Comparison of ENCODE assay signal across 36 mouse cellular contexts in the genomic region with DNA sequence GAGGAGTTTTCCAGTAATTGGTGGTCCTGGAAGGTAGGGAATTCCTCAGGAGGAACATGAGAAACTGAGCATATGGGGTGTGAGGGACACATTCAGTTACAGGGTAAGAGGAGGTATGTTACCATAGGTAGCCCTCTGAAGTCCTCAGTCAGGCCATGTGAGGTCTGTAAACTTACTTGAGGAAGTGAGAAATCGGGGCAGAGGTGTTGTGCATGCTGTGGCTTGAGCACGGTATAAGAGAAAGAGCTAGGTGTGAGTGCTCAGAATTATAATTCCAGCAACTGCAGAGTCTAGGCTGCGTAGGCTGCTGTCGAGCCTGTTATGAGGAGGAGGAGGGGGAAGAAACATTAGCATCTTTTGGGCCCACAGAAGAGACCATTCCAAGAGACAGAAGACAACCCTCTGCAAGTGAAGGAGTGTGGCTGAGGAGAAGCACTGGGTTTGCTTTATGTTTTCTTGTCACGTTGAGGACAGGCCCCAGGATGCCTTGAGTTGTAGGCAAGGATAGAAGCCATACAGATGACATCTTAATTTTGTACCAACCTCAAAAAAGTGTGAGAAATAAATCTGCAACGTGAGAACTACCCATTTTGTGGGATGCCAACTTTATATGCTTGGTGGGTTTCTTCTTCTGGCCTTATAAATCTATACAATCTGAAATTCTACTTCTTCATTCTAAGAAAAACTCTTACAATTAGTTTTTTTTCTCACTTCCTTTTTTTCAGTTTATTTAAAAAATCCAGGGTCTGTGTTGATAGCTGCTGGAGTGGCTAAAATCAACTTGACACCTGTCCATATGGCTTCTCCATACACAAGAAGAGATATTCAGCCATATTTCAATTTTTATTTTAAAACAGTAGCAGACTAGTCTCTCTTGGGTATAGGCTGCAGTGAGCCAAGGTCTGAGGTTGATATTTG. TPM values are rescaled to one million over a fixed set of nuclear protein-coding genes. Genes with fewer than 3 reads are reported as not detected.
A peak's percentile ranks its signal among the peaks of the same experiment; 100 is the strongest.
DNase-seq lines count a peak whose midpoint lies in the region; ATAC-seq and TF ChIP-seq lines count a peak whose summit lies in the region.
"Had no signal": no experiment of that assay in that cellular context is flagged by ENCODE, and none has a peak within 500 bp of the region (broad histone marks: within the 10 kb centered on the region; RNA-seq: fewer than 3 reads in every experiment).

No protein-coding gene starts in this region.

- peak; percentile 34 for ATAC-seq in granulocyte monocyte progenitor cell, adult 5-6 weeks (replicated peaks; ENCODE audit: poor library complexity, severe bottlenecking)
- ATAC-seq in intestine, embryonic 15.5 days, result no peak
- ATAC-seq: forebrain, postnatal 0 days; inflammation-experienced regulatory T-cells, adult 6 months had no signal

- no peak overlapping the region for H3K4me2 ChIP-seq in intestine, embryonic 15.5 days (replicated peaks)
- H3K4me2 ChIP-seq: embryonic facial prominence, embryonic 13.5 days; heart, embryonic 12.5 days; hindbrain, embryonic 15.5 days; limb, embryonic 12.5 days; liver, embryonic 15.5 days; lung, embryonic 14.5 days; neural tube, embryonic 15.5 days had no signal

- no peaks in the 10 kb centered on the region for H3K9me3 ChIP-seq in ES-E14 (ENCODE audit: control insufficient read depth, insufficient read depth, low read depth, low read length)
- no peaks in the 10 kb centered on the region for H3K9me3 ChIP-seq in intestine, embryonic 15.5 days
- H3K9me3 ChIP-seq: embryonic facial prominence, embryonic 13.5 days; forebrain, embryonic 10.5 days; heart, embryonic 12.5 days; hindbrain, embryonic 15.5 days; limb, embryonic 12.5 days; liver, embryonic 15.5 days; neural tube, embryonic 15.5 days had no signal

- H3K27ac ChIP-seq in ES-E14 (ENCODE audit: insufficient read depth, low read depth, low read length, poor library complexity, severe bottlenecking), result no peak overlapping the region
- no peak overlapping the region for H3K27ac ChIP-seq in intestine, embryonic 15.5 days
- H3K27ac ChIP-seq: embryonic facial prominence, embryonic 13.5 days; forebrain, embryonic 10.5 days; gastrocnemius, adult 2 months; heart, adult 2 months; hindbrain, embryonic 15.5 days; layer of hippocampus, adult 2 months; left cerebral cortex, adult 2 months; limb, embryonic 12.5 days; liver, embryonic 15.5 days; neural tube, embryonic 15.5 days had no signal

- peak overlapping the region; percentile 20 for H3K9ac ChIP-seq in ES-E14 (ENCODE audit: insufficient read depth, low read depth, low read length, poor library complexity, severe bottlenecking)
- H3K9ac ChIP-seq in intestine, embryonic 15.5 days, result no peak overlapping the region
- H3K9ac ChIP-seq: embryonic facial prominence, embryonic 13.5 days; forebrain, postnatal 0 days; heart, embryonic 12.5 days; hindbrain, embryonic 15.5 days; limb, embryonic 12.5 days; liver, embryonic 15.5 days; lung, embryonic 14.5 days; neural tube, embryonic 15.5 days had no signal

- peaks cover 3 to 6% of the 10 kb centered on the region in 2 experiments; a peak in 2 of 4 replicates for H3K4me1 ChIP-seq in ES-E14 (ENCODE audit: control insufficient read depth in 2 of 2, insufficient read depth in 2 of 2, low read length in 2 of 2, poor library complexity in 1 of 2)
- H3K4me1 ChIP-seq in intestine, embryonic 15.5 days (replicated peaks), result no peaks in the 10 kb centered on the region
- H3K4me1 ChIP-seq: embryonic facial prominence, embryonic 13.5 days; forebrain, embryonic 10.5 days; heart, embryonic 12.5 days; hindbrain, embryonic 15.5 days; limb, embryonic 12.5 days; neural tube, embryonic 15.5 days had no signal

- in situ Hi-C loops in ES-E14 (cut with MboI; ENCODE audit: low sequenced_read_pairs in 2 of 2, unreplicated experiment in 2 of 2), result no loop called here

- 77% methylated on average over 6 of the region's 6 CpGs for WGBS in intestine, embryonic 15.5 days

- no peaks in the 10 kb centered on the region for H3K36me3 ChIP-seq in ES-E14 (ENCODE audit: control insufficient read depth, insufficient read depth, low read length, poor library complexity, severe bottlenecking)
- H3K36me3 ChIP-seq in intestine, embryonic 15.5 days, result no peaks in the 10 kb centered on the region
- H3K36me3 ChIP-seq: embryonic facial prominence, embryonic 13.5 days; forebrain, embryonic 10.5 days; heart, embryonic 12.5 days; hindbrain, embryonic 15.5 days; limb, embryonic 12.5 days; liver, embryonic 15.5 days; neural tube, embryonic 15.5 days had no signal

- peak; percentile 64 to 74 for DNase-seq in spleen, postnatal 36 days (ENCODE audit: low spot score in 2 of 2)
- DNase-seq in spleen, postnatal 10 days (ENCODE audit: low spot score in 2 of 2), result no peak
- no peak for DNase-seq in ES-E14 (ENCODE audit: low read depth, low spot score)
- DNase-seq in urinary bladder, adult 2 months (ENCODE audit: low spot score), result no peak
- DNase-seq in urinary bladder, postnatal 4 days (ENCODE audit: low spot score in 2 of 2), result no peak
- DNase-seq: adrenal gland, adult 8-10 months; cerebellum, adult 11-12 months; cerebellum, adult 9-11 months; forebrain, postnatal 0 days; gastrocnemius, adult 2 months; gastrocnemius, postnatal 36 days; heart, adult 2 months; kidney, adult 18-20 months; kidney, postnatal 36 days; lung, embryonic 14.5 days; lung, postnatal 14 days; midbrain, embryonic 14.5 days had no signal

- no peak overlapping the region for H3K4me3 ChIP-seq in ES-E14 (ENCODE audit: insufficient read depth in 1 of 2, low read depth in 1 of 2, low read length in 2 of 2, poor library complexity in 1 of 2, severe bottlenecking in 1 of 2)
- H3K4me3 ChIP-seq in intestine, embryonic 15.5 days (replicated peaks), result no peak overlapping the region
- H3K4me3 ChIP-seq: embryonic facial prominence, embryonic 13.5 days; forebrain, embryonic 10.5 days; gastrocnemius, adult 2 months; heart, adult 2 months; heart, embryonic 12.5 days; hindbrain, embryonic 15.5 days; layer of hippocampus, adult 2 months; left cerebral cortex, adult 2 months; limb, embryonic 12.5 days; liver, embryonic 15.5 days; neural tube, embryonic 15.5 days had no signal

- H3K27me3 ChIP-seq in intestine, embryonic 15.5 days (replicated peaks), result no peaks in the 10 kb centered on the region
- H3K27me3 ChIP-seq: embryonic facial prominence, embryonic 13.5 days; heart, embryonic 12.5 days; hindbrain, embryonic 15.5 days; limb, embryonic 12.5 days; liver, embryonic 15.5 days; neural tube, embryonic 15.5 days had no signal

TF ChIP-seq in ES-E14, 5 proteins besides CTCF, POLR2A, EP300 and RAD21:
- TF ChIP-seq ZC3H11A (IDR thresholded peaks at IDR 0.05; ENCODE audit: borderline replicate concordance, low read depth, low read length) (no peak), CHD2 (IDR thresholded peaks at IDR 0.05; ENCODE audit: low read depth, low read length) (no peak), MAFK (IDR thresholded peaks at IDR 0.05; ENCODE audit: insufficient read depth, low read depth, low read length) (no peak), HCFC1 (IDR thresholded peaks at IDR 0.05; ENCODE audit: borderline replicate concordance, insufficient read depth, low read length) (no peak), ZNF384 (IDR thresholded peaks at IDR 0.05; ENCODE audit: low read depth, low read length) (no peak)

RNA-seq across cellular contexts. Expression of gene Apof, which starts 4.8 kb away (rescaled TPM):
- 1.4 and 2.1 TPM in 2 replicates for total RNA-seq in ES-E14 (2012; rRNA removed)
- not detected in 2 replicates for total RNA-seq in granulocyte monocyte progenitor cell, adult 5-6 weeks (2014; fragmentation: Nextera tagmentation)
- 0.34 and 0.57 TPM in 2 replicates for total RNA-seq in granulocyte monocyte progenitor cell, adult 5-6 weeks (2017)
- 0.25 TPM in 2 replicates for polyA plus RNA-seq in urinary bladder, adult 2 months (2012; rRNA removed)
- polyA plus RNA-seq in intestine, embryonic 15.5 days (2015; fragmentation: Nextera tagmentation; extraction: Ambion mirVana), result 1.6 and 2.9 TPM in 2 replicates
- total RNA-seq: gastrocnemius, adult 2 months; gastrocnemius, postnatal 36 days; heart, adult 2 months; hematopoietic stem cell, adult 5-6 weeks; layer of hippocampus, adult 2 months; layer of hippocampus, postnatal 14 days; left cerebral cortex, adult 2 months; left cerebral cortex, postnatal 25 days had no signal
- polyA plus RNA-seq: embryonic facial prominence, embryonic 13.5 days; forebrain, embryonic 10.5 days; heart, adult 2 months; heart, postnatal 0 days; inflammation-experienced regulatory T-cells, adult 6 months; limb, embryonic 12.5 days; lung, embryonic 14.5 days; midbrain, embryonic 14.5 days; neural tube, embryonic 15.5 days; stomach, embryonic 14.5 days had no signal

RNA-seq across cellular contexts. Expression of gene Stat2, which starts 6.7 kb away (rescaled TPM):
- total RNA-seq in ES-E14 (2012; rRNA removed), result 10.6 and 22.7 TPM in 2 replicates
- total RNA-seq in granulocyte monocyte progenitor cell, adult 5-6 weeks (2014; fragmentation: Nextera tagmentation), result 26.8 and 28.5 TPM in 2 replicates
- total RNA-seq in granulocyte monocyte progenitor cell, adult 5-6 weeks (2017), result 6.5 and 7.1 TPM in 2 replicates
- polyA plus RNA-seq in urinary bladder, adult 2 months (2012; rRNA removed), result 33.0 and 39.1 TPM in 2 replicates
- polyA plus RNA-seq in intestine, embryonic 15.5 days (2015; fragmentation: Nextera tagmentation; extraction: Ambion mirVana), result 15.1 and 15.4 TPM in 2 replicates

RNA-seq across cellular contexts. Expression of gene Apon, which starts 9.8 kb away (rescaled TPM):
- total RNA-seq in ES-E14 (2012; rRNA removed), result 0.31 and 0.69 TPM in 2 replicates
- 0.41 and 3.2 TPM in 2 replicates for total RNA-seq in granulocyte monocyte progenitor cell, adult 5-6 weeks (2014; fragmentation: Nextera tagmentation)
- total RNA-seq in granulocyte monocyte progenitor cell, adult 5-6 weeks (2017), result 0.31 and 0.99 TPM in 2 replicates
- polyA plus RNA-seq in urinary bladder, adult 2 months (2012; rRNA removed), result 0.03 TPM in 1 of 2 replicates, not detected in the other
- 0.26 and 0.35 TPM in 2 replicates for polyA plus RNA-seq in intestine, embryonic 15.5 days (2015; fragmentation: Nextera tagmentation; extraction: Ambion mirVana)
- total RNA-seq: forebrain, postnatal 0 days; gastrocnemius, adult 2 months; gastrocnemius, postnatal 36 days; heart, adult 2 months; hematopoietic stem cell, adult 5-6 weeks; layer of hippocampus, adult 2 months; layer of hippocampus, postnatal 14 days; left cerebral cortex, adult 2 months; left cerebral cortex, postnatal 25 days had no signal
- polyA plus RNA-seq: forebrain, postnatal 0 days; heart, adult 2 months; heart, postnatal 0 days; midbrain, embryonic 14.5 days; neural tube, embryonic 15.5 days had no signal

RNA-seq across cellular contexts. Expression of gene Timeless, which starts 31.8 kb away (rescaled TPM):
- 69.7 and 106 TPM in 2 replicates for total RNA-seq in ES-E14 (2012; rRNA removed)
- 55.4 and 70.5 TPM in 2 replicates for total RNA-seq in granulocyte monocyte progenitor cell, adult 5-6 weeks (2014; fragmentation: Nextera tagmentation)
- 64.0 and 71.4 TPM in 2 replicates for total RNA-seq in granulocyte monocyte progenitor cell, adult 5-6 weeks (2017)
- polyA plus RNA-seq in urinary bladder, adult 2 months (2012; rRNA removed), result 6.4 and 6.7 TPM in 2 replicates
- polyA plus RNA-seq in intestine, embryonic 15.5 days (2015; fragmentation: Nextera tagmentation; extraction: Ambion mirVana), result 40.8 and 41.3 TPM in 2 replicates

RNA-seq across cellular contexts. Expression of gene Il23a, which starts 34.9 kb away (rescaled TPM):
- total RNA-seq in ES-E14 (2012; rRNA removed), result 4.1 and 6.1 TPM in 2 replicates
- total RNA-seq in granulocyte monocyte progenitor cell, adult 5-6 weeks (2014; fragmentation: Nextera tagmentation), result not detected in 2 replicates
- 1.3 and 1.6 TPM in 2 replicates for total RNA-seq in granulocyte monocyte progenitor cell, adult 5-6 weeks (2017)
- polyA plus RNA-seq in urinary bladder, adult 2 months (2012; rRNA removed), result 0.12 TPM in 1 of 2 replicates, not detected in the other
- polyA plus RNA-seq in intestine, embryonic 15.5 days (2015; fragmentation: Nextera tagmentation; extraction: Ambion mirVana), result 0.21 and 0.31 TPM in 2 replicates
- total RNA-seq: adrenal gland, postnatal 4 days; forebrain, postnatal 0 days; gastrocnemius, adult 2 months; gastrocnemius, postnatal 36 days; left cerebral cortex, adult 2 months; liver, adult 2 months had no signal
- polyA plus RNA-seq: forebrain, embryonic 10.5 days; forebrain, postnatal 0 days; heart, adult 2 months; inflammation-experienced regulatory T-cells, adult 6 months; liver, adult 2 months; liver, embryonic 15.5 days; midbrain, embryonic 14.5 days had no signal

Comparison
In these comparisons a context has a peak if more than half of its experiments do, and no peak if none do; other contexts are left out.
1. DNase-seq: peak in spleen, postnatal 36 days (2 of 2); none in spleen, postnatal 10 days (0 of 2), ES-E14 (single experiment), urinary bladder, adult 2 months (single experiment) and urinary bladder, postnatal 4 days (0 of 2).